Mouse (Mus musculus) fibroblast of lung, adult 2 months (primary cell): ENCODE results near the gene Utp20.
"Not testable (repeated sequence)": the region's sequence is repeated elsewhere in the genome, so short reads cannot be mapped to it uniquely, and the experiment has no call there.

ENCODE experiments used
- DNase-seq: peaks from one replicate; pipeline ENCODE4 v3.0.0-alpha.2; 2011; ENCODE audit warnings: low read depth

The Utp20 gene

GRCm38 (mm10) chr10:88783941-88784340 lies 42.7 kb downstream of the Utp20 start:
- no peak for DNase-seq

GRCm38 (mm10) chr10:88783135-88783534 lies 43.5 kb downstream of the Utp20 start:
- not testable (repeated sequence) for DNase-seq

DNA sequence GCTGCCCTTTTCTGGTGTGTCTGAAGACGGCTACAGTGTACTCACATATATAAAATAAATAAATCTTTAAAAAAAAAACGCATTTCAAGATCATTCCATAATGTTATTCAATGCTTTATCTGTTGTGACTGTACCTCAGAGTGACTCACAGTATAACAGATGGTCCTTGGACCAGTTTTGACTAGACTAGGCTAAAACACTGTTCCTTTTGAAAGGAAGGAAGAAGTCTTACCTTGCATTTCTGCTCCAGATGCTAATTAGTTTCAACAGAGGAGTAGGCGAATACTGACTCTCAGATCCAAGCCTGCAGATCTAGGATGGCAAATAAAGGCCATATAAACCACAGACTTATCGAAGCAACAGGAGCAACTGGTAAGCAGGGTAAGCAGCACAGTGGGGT lies 45.9 kb downstream of the Utp20 start:
- DNase-seq = no peak

GRCm38 (mm10) chr10:88776206-88776605 lies 50.4 kb downstream of the Utp20 start:
- DNase-seq = no peak

DNA sequence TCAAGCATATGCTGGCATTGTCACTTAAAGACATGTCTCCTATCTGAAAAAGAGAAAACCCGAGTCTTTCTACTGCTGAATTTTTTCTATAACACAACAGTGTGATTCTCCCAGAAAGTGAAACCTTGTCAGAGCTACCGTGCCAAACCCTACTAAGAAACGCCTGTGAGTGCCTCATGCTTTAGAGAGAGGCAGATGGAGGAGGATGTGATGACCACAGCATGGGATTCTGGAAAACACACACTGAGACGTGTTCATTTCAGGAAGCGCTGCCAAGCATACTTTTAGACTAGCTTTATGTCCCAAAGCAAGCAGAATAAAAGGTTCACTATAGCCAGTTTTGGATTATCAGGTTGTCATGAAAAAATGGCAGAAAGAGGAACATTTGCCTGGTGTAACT lies 53.6 kb downstream of the Utp20 start:
- not testable (repeated sequence) for DNase-seq

- no peak for DNase-seq
Measured at GRCm38 (mm10) chr10:88769676-88770075, 56.9 kb downstream of the Utp20 start.

DNA sequence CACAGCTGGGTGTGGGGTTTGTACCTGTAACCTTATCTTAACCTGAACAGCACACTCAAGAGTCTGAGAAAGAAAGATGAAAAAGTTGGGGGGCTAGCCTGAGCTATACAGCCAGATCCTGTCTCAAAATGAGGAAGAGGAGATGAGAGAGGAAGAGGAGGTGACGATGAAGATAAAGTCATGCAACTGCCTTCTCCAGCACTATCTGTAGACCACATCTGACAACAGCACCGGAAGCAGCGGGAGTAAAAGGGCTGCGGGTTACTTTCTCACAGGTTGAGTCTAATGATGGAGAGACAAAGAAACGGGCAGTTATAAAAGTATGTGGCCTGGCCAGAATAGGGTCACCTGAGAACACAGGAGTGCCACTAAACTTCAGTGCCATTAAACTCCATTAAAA lies 57.6 kb downstream of the Utp20 start:
- no peak for DNase-seq

DNA sequence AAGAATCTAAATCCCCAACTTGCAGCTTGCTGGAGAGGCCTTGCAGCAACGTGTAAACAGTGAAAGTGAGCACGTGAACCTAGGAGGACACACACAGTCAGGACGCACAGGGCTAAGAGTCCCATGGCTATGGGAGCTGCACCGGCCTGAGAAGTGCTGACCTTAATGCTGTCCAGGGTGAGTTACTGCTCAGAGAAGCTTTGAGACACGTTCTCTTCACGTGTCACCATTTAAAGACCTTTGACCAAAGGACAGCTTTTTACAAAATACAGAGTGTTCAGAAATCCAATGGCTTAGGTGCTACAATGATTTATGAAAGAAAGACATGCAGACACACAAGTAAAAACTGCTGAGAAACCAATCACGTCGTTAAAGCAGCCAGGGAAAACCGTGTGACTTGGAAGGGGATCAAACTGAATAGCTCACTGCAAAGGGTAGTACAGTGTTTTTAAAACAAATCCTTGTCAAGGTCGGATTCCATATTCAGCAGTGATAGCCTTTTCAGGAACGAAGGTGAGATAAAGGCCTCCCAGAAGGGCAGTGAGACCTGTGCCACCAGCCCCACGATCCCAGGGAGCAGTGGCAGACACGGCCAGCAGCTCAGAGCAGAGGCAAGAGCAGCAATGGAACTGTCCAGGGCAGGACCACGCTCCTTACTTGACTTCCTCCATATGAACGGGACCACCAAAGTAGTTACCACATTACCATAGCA lies 61.0 kb downstream of the Utp20 start:
- DNase-seq = no peak

DNA sequence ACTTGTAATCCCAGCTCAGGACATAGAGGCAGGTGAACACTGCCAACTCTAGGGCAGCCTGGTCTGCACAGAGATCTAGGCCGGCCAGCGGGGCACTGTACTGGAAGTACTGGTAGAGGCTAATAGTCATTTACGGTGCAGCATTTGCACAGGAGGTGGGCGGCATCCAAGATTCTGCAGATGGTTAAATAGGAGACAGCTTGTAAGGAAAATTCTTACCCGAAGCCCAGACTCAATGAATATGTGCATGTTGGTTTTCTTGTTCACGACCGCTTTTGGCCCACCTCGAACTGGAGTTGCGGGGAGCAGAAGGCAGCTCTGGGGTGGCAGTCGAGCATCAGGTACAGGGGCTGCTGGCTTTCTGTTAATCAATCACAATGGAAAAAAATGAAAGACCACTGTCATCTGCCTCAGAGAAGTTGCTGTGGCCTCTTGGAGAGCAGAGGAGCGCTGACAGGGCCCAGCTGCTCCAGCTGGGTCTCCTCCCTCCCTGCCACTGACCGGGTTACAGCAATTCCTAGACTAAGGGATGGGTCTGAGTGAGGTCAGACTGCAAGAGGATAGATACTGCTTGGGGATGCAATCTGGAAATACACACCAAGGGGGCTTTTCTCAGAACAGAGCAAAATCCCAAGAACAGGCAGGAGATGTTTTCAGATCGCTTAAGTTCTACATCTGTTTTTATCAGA lies 64.9 kb downstream of the Utp20 start:
- no peak for DNase-seq

GRCm38 (mm10) chr10:88741426-88741825 lies 85.2 kb downstream of the Utp20 start:
- no peak for DNase-seq

DNA sequence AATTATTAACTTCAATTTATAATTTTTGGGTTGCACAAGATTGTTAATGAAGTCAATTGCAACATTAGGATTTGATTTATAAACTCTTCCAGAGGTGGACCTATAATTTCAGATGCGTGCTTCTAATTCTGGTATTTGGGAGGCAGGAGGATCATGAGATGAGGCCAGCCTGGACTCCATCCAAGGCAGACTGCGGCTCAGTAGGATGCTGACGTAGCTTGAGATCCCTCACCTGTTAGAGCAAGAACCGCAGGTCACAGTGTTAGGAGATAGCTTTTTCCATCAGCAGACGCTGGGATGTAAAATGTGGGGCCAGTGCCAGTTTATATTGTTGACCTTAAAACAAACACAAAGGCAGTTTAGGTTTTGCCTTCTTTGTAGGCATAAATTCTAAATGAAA lies 85.8 kb downstream of the Utp20 start:
- DNase-seq = no peak

DNA sequence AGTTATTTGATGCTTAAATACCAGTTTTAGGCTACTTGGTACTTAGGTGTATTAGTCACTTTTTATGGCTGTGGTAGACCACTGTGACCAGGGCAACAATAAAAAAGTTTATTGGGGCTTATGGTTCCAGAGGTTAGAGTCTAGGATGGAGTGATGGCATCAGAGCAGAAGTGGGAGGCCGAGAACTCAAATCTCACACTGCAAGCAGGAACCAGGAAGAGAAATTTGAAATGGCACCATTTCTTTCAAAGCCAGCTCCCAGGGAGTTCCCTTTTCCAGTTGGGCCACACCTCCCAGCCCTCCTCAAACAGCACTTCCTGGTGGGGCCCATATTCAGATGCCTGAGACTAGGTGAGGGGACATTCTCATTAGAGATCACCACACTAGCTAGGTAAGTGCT lies 86.8 kb downstream of the Utp20 start:
- no peak for DNase-seq

DNA sequence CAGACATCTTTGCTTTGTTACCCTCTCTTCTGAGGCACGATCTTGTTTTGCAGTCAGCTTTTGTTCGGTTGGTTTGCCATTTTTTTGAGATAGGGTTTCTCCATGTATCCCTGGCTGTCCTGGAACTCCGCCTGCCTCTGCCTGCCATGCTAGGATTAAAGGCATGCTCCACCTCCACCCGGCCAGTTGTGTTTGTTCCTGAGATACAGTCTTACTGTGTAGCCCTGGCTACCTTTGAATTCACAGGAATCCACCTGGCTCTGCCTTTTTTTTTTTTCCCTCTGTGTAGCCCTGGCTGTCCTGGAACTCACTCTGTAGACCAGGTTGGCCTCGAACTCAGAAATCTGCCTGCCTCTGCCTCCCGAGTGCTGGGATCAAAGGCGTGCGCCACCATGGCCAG lies 87.5 kb downstream of the Utp20 start:
- not testable (repeated sequence) for DNase-seq

DNA sequence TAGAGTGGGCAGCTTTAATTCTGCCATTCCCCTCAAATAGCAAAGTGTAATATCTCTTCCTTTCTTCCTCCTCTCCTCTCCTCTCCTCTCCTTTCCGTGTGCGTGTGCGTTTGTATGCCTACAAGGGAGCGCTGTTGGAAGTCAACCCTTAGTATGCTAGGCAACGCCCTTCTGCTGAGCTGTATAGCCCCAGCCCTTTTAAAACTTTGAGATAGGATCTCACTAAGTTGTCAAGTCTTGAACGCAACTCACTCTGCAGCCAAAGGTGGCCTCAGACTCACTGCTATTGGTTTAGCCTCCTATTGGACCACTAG lies 94.3 kb downstream of the Utp20 start:
- no peak for DNase-seq

GRCm38 (mm10) chr10:88731496-88732308 lies 94.9 kb downstream of the Utp20 start:
- no peak for DNase-seq

- DNase-seq = no peak
Measured at GRCm38 (mm10) chr10:88730571-88731495, 95.8 kb downstream of the Utp20 start, which contains the start of gene Arl1. Gene Arl1, plus strand, starts transcription at chr10:88730858.

DNA sequence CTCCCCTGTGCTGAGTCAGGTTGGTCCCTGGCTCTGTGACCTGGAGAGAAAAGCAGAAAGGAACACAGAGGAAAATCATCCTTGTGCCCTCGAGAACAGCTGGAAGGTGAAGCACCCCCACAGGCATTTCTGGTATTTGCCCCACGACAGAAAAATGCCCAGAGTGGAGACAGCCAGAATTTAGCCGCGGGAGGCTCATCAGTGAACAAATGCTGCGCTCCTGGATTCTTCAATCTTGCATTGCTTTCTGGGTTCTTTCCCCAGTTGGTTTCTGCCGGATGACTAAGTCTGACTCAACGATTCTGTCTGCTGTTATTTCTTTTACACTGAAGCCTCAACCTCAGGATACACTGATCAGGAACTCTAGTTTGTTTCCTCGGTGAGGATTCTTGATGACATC lies 98.4 kb downstream of the Utp20 start:
- no peak for DNase-seq

- DNase-seq = no peak
Measured at GRCm38 (mm10) chr10:88727128-88727527, 99.5 kb downstream of the Utp20 start.

GRCm38 (mm10) chr10:88725343-88725742 lies 101.3 kb downstream of the Utp20 start:
- DNase-seq = no peak

DNA sequence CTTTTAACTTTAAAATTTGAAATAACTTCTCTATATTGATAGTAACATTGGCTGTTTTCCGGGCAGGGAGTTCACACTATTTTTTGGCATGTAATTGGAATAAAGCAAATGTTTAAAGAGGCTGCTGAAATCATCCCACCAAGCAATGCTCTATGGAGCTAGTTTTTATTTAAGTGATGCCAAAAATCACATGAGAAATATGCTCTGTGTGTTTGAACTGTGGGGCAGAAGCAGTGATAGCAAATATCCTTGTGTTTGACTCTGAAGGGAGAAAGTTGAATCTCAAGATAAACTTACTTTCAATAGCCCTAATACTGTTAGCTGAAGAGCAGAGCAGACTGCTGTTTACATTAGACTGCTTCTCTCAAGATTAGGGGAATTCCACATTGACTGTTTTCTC lies 107.0 kb downstream of the Utp20 start:
- no peak for DNase-seq

GRCm38 (mm10) chr10:88717756-88718025 lies 108.9 kb downstream of the Utp20 start:
- DNase-seq = no peak
